ENCODE assay signal across 10 mouse cellular contexts in genomic region chr19:4719351-4719764, GRCm38 (mm10). TPM values are rescaled to one million over a fixed set of nuclear protein-coding genes. Genes with fewer than 3 reads are reported as not detected.
DNase-seq lines count a peak whose midpoint lies in the region; ATAC-seq lines count a peak whose summit lies in the region.
"Had no signal": no experiment of that assay in that cellular context is flagged by ENCODE, and none has a peak within 500 bp of the region (broad histone marks: within the 10 kb centered on the region; RNA-seq: fewer than 3 reads in every experiment).

No protein-coding gene starts in this region.

- H3K9me3 ChIP-seq in intestine, embryonic 16.5 days (ENCODE audit: control insufficient read depth, low read length): no peaks in the 10 kb centered on the region
- H3K9me3 ChIP-seq in limb, embryonic 12.5 days: no peaks in the 10 kb centered on the region
- H3K9me3 ChIP-seq in stomach, embryonic 16.5 days (replicated peaks; ENCODE audit: control insufficient read depth, low read length): no peaks in the 10 kb centered on the region
- H3K9me3 ChIP-seq in midbrain, embryonic 10.5 days (replicated peaks): no peaks in the 10 kb centered on the region
- no peaks in the 10 kb centered on the region for H3K9me3 ChIP-seq in forebrain, embryonic 16.5 days (ENCODE audit: control insufficient read depth, low read length)
- H3K9me3 ChIP-seq: hindbrain, embryonic 13.5 days; liver, embryonic 13.5 days had no signal

- H3K36me3 ChIP-seq in intestine, embryonic 16.5 days (ENCODE audit: control insufficient read depth, insufficient read depth, low read length): no peaks in the 10 kb centered on the region
- H3K36me3 ChIP-seq in limb, embryonic 12.5 days: no peaks in the 10 kb centered on the region
- no peaks in the 10 kb centered on the region for H3K36me3 ChIP-seq in stomach, embryonic 16.5 days (ENCODE audit: control insufficient read depth, insufficient read depth, low read length)
- peaks cover 36% of the 10 kb centered on the region for H3K36me3 ChIP-seq in midbrain, embryonic 10.5 days
- H3K36me3 ChIP-seq in forebrain, embryonic 16.5 days (ENCODE audit: control insufficient read depth, insufficient read depth): peaks cover 2% of the 10 kb centered on the region; the same call in 1 of the 2 replicates
- H3K36me3 ChIP-seq: liver, embryonic 13.5 days had no signal

- H3K4me3 ChIP-seq in intestine, embryonic 16.5 days (ENCODE audit: low read length): no peak overlapping the region
- no peak overlapping the region for H3K4me3 ChIP-seq in limb, embryonic 12.5 days (replicated peaks)
- peak overlapping the region; percentile 39; the same call in 1 of the 2 replicates for H3K4me3 ChIP-seq in stomach, embryonic 16.5 days (replicated peaks; ENCODE audit: low read length)
- H3K4me3 ChIP-seq in midbrain, embryonic 10.5 days: no peak overlapping the region
- H3K4me3 ChIP-seq in forebrain, embryonic 16.5 days (replicated peaks; ENCODE audit: low read length): no peak overlapping the region
- H3K4me3 ChIP-seq: hindbrain, embryonic 13.5 days; liver, embryonic 13.5 days had no signal

- H3K27ac ChIP-seq in intestine, embryonic 16.5 days (ENCODE audit: low read length): 0 out of 2 replicates have a peak overlapping the region, but pooled peaks have one; percentile 21
- no peak overlapping the region for H3K27ac ChIP-seq in limb, embryonic 12.5 days
- peak overlapping the region; percentile 86 for H3K27ac ChIP-seq in stomach, embryonic 16.5 days (ENCODE audit: low read length)
- H3K27ac ChIP-seq in midbrain, embryonic 10.5 days (replicated peaks): no peak overlapping the region; the same call in 1 of the 2 replicates
- no peak overlapping the region for H3K27ac ChIP-seq in forebrain, embryonic 16.5 days (ENCODE audit: low read length)
- H3K27ac ChIP-seq: hindbrain, embryonic 13.5 days; liver, embryonic 13.5 days had no signal

- no peak overlapping the region for H3K4me2 ChIP-seq in intestine, embryonic 16.5 days (ENCODE audit: low read depth, low read length)
- H3K4me2 ChIP-seq in limb, embryonic 12.5 days: no peak overlapping the region
- peak overlapping the region; percentile 46 for H3K4me2 ChIP-seq in stomach, embryonic 16.5 days (ENCODE audit: low read depth, low read length)
- no peak overlapping the region for H3K4me2 ChIP-seq in forebrain, embryonic 16.5 days (ENCODE audit: low read length)
- H3K4me2 ChIP-seq: hindbrain, embryonic 13.5 days; liver, embryonic 13.5 days had no signal

- H3K4me1 ChIP-seq in intestine, embryonic 16.5 days (ENCODE audit: control insufficient read depth, insufficient read depth, low read length): peaks cover 8% of the 10 kb centered on the region; the same call in 1 of the 2 replicates
- peaks cover 20% of the 10 kb centered on the region for H3K4me1 ChIP-seq in limb, embryonic 12.5 days (replicated peaks)
- H3K4me1 ChIP-seq in stomach, embryonic 16.5 days (ENCODE audit: control insufficient read depth, insufficient read depth, low read length): peaks cover 7% of the 10 kb centered on the region; the same call in 1 of the 2 replicates
- peaks cover 37% of the 10 kb centered on the region for H3K4me1 ChIP-seq in midbrain, embryonic 10.5 days
- peaks cover 6% of the 10 kb centered on the region for H3K4me1 ChIP-seq in forebrain, embryonic 16.5 days (replicated peaks; ENCODE audit: control insufficient read depth, insufficient read depth, low read length)

- H3K9ac ChIP-seq in intestine, embryonic 16.5 days (ENCODE audit: low read depth, low read length): no peak overlapping the region
- H3K9ac ChIP-seq in limb, embryonic 12.5 days (replicated peaks): 0 out of 2 replicates have a peak overlapping the region, but pooled peaks have one; percentile 12
- no peak overlapping the region; the same call in 1 of the 2 replicates for H3K9ac ChIP-seq in stomach, embryonic 16.5 days (ENCODE audit: low read length)
- no peak overlapping the region for H3K9ac ChIP-seq in forebrain, embryonic 16.5 days (replicated peaks; ENCODE audit: low read depth, low read length)
- H3K9ac ChIP-seq: hindbrain, embryonic 13.5 days; liver, embryonic 13.5 days had no signal

- 22% methylated on average over 5 of the region's 5 CpGs for WGBS in intestine, embryonic 16.5 days
- WGBS in limb, embryonic 12.5 days: 25% methylated on average over 5 of the region's 5 CpGs
- 24% methylated on average over 5 of the region's 5 CpGs for WGBS in stomach, embryonic 16.5 days
- 10% methylated on average over 5 of the region's 5 CpGs for WGBS in midbrain, embryonic 10.5 days
- 20% methylated on average over 5 of the region's 5 CpGs for WGBS in forebrain, embryonic 16.5 days

- peak; percentile 25 to 74 for DNase-seq in urinary bladder, adult 18-20 months (ENCODE audit: low spot score in 2 of 2)
- no peak for DNase-seq in urinary bladder, adult 2 months (ENCODE audit: low spot score)
- DNase-seq in midbrain, embryonic 10.5 days (ENCODE audit: low spot score): no peak
- no peak for DNase-seq in ovary, postnatal 36 days (ENCODE audit: low spot score)
- DNase-seq: liver, embryonic 13.5 days had no signal

- peaks cover 3% of the 10 kb centered on the region; the same call in 1 of the 2 replicates for H3K27me3 ChIP-seq in intestine, embryonic 16.5 days (replicated peaks; ENCODE audit: control insufficient read depth, insufficient read depth, low read length)
- H3K27me3 ChIP-seq in limb, embryonic 12.5 days: peaks cover 12% of the 10 kb centered on the region
- peaks cover 2% of the 10 kb centered on the region for H3K27me3 ChIP-seq in stomach, embryonic 16.5 days (ENCODE audit: control insufficient read depth, insufficient read depth, low read length)
- H3K27me3 ChIP-seq in midbrain, embryonic 10.5 days (ENCODE audit: low read depth, poor library complexity, severe bottlenecking): peaks cover 46% of the 10 kb centered on the region
- H3K27me3 ChIP-seq in forebrain, embryonic 16.5 days (replicated peaks; ENCODE audit: control insufficient read depth, insufficient read depth, low read length): no peaks in the 10 kb centered on the region
- H3K27me3 ChIP-seq: hindbrain, embryonic 13.5 days had no signal

- ATAC-seq in intestine, embryonic 16.5 days: peak; percentile 79
- ATAC-seq in limb, embryonic 12.5 days (ENCODE audit: insufficient number of reproducible peaks, insufficient read depth, low FRiP score, low TSS enrichment, low read depth): no peak
- peak; percentile 90 for ATAC-seq in stomach, embryonic 16.5 days (ENCODE audit: insufficient read depth, low FRiP score)
- ATAC-seq in forebrain, embryonic 16.5 days: no peak

RNA-seq across cellular contexts. Expression of gene Sptbn2, which starts 8.4 kb away (rescaled TPM):
- 1.4 and 2.4 TPM in 2 replicates for polyA plus RNA-seq in urinary bladder, adult 2 months (2012; rRNA removed)
- polyA plus RNA-seq in intestine, embryonic 16.5 days (2015; fragmentation: Nextera tagmentation; extraction: Ambion mirVana): 0.77 and 0.88 TPM in 2 replicates
- 2.6 and 2.7 TPM in 2 replicates for polyA plus RNA-seq in limb, embryonic 12.5 days (2016; fragmentation: Nextera tagmentation; extraction: Ambion mirVana)
- polyA plus RNA-seq in stomach, embryonic 16.5 days (2015; fragmentation: Nextera tagmentation; extraction: Ambion mirVana): 4.7 and 5.5 TPM in 2 replicates
- 8.3 and 14.9 TPM in 2 replicates for polyA plus RNA-seq in midbrain, embryonic 10.5 days (2016; fragmentation: Nextera tagmentation; extraction: Ambion mirVana)
- polyA plus RNA-seq in forebrain, embryonic 16.5 days (2015; fragmentation: Nextera tagmentation; extraction: Ambion mirVana): 37.1 and 40.3 TPM in 2 replicates

RNA-seq across cellular contexts. Expression of gene Gm960, which starts 20.9 kb away (rescaled TPM):
- polyA plus RNA-seq in urinary bladder, adult 2 months (2012; rRNA removed): 0.69 and 1.2 TPM in 2 replicates
- polyA plus RNA-seq in intestine, embryonic 16.5 days (2015; fragmentation: Nextera tagmentation; extraction: Ambion mirVana): 1.1 and 2.1 TPM in 2 replicates
- polyA plus RNA-seq in limb, embryonic 12.5 days (2016; fragmentation: Nextera tagmentation; extraction: Ambion mirVana): 5.6 and 6.9 TPM in 2 replicates
- 1.2 and 3.0 TPM in 2 replicates for polyA plus RNA-seq in stomach, embryonic 16.5 days (2015; fragmentation: Nextera tagmentation; extraction: Ambion mirVana)
- polyA plus RNA-seq in midbrain, embryonic 10.5 days (2016; fragmentation: Nextera tagmentation; extraction: Ambion mirVana): 2.6 and 2.7 TPM in 2 replicates
- 6.4 and 8.9 TPM in 2 replicates for polyA plus RNA-seq in forebrain, embryonic 16.5 days (2015; fragmentation: Nextera tagmentation; extraction: Ambion mirVana)
- polyA plus RNA-seq: liver, embryonic 13.5 days had no signal

RNA-seq across cellular contexts. Expression of gene Rbm4b, which starts 36.9 kb away (rescaled TPM):
- 10.5 and 11.1 TPM in 2 replicates for polyA plus RNA-seq in urinary bladder, adult 2 months (2012; rRNA removed)
- 38.5 and 41.6 TPM in 2 replicates for polyA plus RNA-seq in intestine, embryonic 16.5 days (2015; fragmentation: Nextera tagmentation; extraction: Ambion mirVana)
- polyA plus RNA-seq in limb, embryonic 12.5 days (2016; fragmentation: Nextera tagmentation; extraction: Ambion mirVana): 111 and 116 TPM in 2 replicates
- 50.3 and 54.8 TPM in 2 replicates for polyA plus RNA-seq in stomach, embryonic 16.5 days (2015; fragmentation: Nextera tagmentation; extraction: Ambion mirVana)
- polyA plus RNA-seq in midbrain, embryonic 10.5 days (2016; fragmentation: Nextera tagmentation; extraction: Ambion mirVana): 110 and 134 TPM in 2 replicates
- 189 and 196 TPM in 2 replicates for polyA plus RNA-seq in forebrain, embryonic 16.5 days (2015; fragmentation: Nextera tagmentation; extraction: Ambion mirVana)

Comparison
In these comparisons a context has a peak if more than half of its experiments do, and no peak if none do; other contexts are left out.
1. DNase-seq: peak in urinary bladder, adult 18-20 months (2 of 2); none in urinary bladder, adult 2 months (single experiment), midbrain, embryonic 10.5 days (single experiment) and ovary, postnatal 36 days (single experiment).
2. ATAC-seq: peak in intestine, embryonic 16.5 days (single experiment) and stomach, embryonic 16.5 days (single experiment); none in limb, embryonic 12.5 days (single experiment) and forebrain, embryonic 16.5 days (single experiment).
3. H3K27ac ChIP-seq: peak in intestine, embryonic 16.5 days (single experiment) and stomach, embryonic 16.5 days (single experiment); none in limb, embryonic 12.5 days (single experiment), midbrain, embryonic 10.5 days (single experiment) and forebrain, embryonic 16.5 days (single experiment).